Mouse (Mus musculus) thymus, adult 2 months (tissue): ENCODE results near the gene H2-Ob.

Experiments used
- CTCF ChIP-seq: fragments of 200-500 bp; IDR thresholded peaks from 2 replicates; pipeline ENCODE4 v1.5.1; 2012; ENCODE audit warnings: mild to moderate bottlenecking, control low read depth, low read length, moderate library complexity, borderline replicate concordance; ENCODE audit not compliant: control insufficient read depth, poor library complexity, insufficient read depth; ENCODE audit errors: extremely low read depth
- POLR2A ChIP-seq: fragments of 200-500 bp; IDR thresholded peaks from 2 replicates; pipeline ENCODE4 v1.6.1; 2012; ENCODE audit warnings: mild to moderate bottlenecking, low read length, control low read depth, moderate library complexity; ENCODE audit not compliant: control insufficient read depth, poor library complexity, insufficient read depth; ENCODE audit errors: extremely low read depth

GRCm38 (mm10) chr17:34203444-34203843, 35.3 kb upstream of the H2-Ob start, which contains the start of gene Tap2:
- no peak for TF ChIP-seq CTCF
- TF ChIP-seq POLR2A, result no peak
